Mouse (Mus musculus): ENCODE results near the gene Atp6v1d.
A peak's percentile ranks its signal among the peaks of the same experiment; 100 is the strongest.

The Atp6v1d gene

GRCm38 (mm10) chr12:78861496-78862253 lies at the start of gene Atp6v1d, which contains the start of gene Eif2s1:
TSS of gene Atp6v1d (minus strand) at chr12:78861638.
TSS of gene Eif2s1 (plus strand) at chr12:78861819.
- peak; percentile 90 to 96 for DNase-seq (ENCODE audit: low spot score in 2 of 2)

GRCm38 (mm10) chr12:78910684-78911461 lies 49.4 kb upstream of the Atp6v1d start:
- peak; percentile 68 to 77 for DNase-seq (ENCODE audit: low spot score in 2 of 2)

GRCm38 (mm10) chr12:78908081-78908605 lies 46.7 kb upstream of the Atp6v1d start:
- DNase-seq (ENCODE audit: low spot score in 2 of 2): no peak

- DNase-seq (ENCODE audit: low spot score in 2 of 2): peak; percentile 89 to 90
Observed at GRCm38 (mm10) chr12:78906707-78907162, 45.3 kb upstream of the Atp6v1d start, which contains the start of gene Plek2. TSS of gene Plek2 (minus strand) at chr12:78906964.

GRCm38 (mm10) chr12:78904499-78904898 lies 43.1 kb upstream of the Atp6v1d start:
- no peak for DNase-seq (ENCODE audit: low spot score in 2 of 2)

GRCm38 (mm10) chr12:78903313-78903712 lies 41.9 kb upstream of the Atp6v1d start:
- no peak for DNase-seq (ENCODE audit: low spot score in 2 of 2)

- peak in 1 of 2 experiments; percentile 56 for DNase-seq (ENCODE audit: low spot score in 2 of 2)
Observed at GRCm38 (mm10) chr12:78901467-78901866, 40.0 kb upstream of the Atp6v1d start.

GRCm38 (mm10) chr12:78897861-78898260 lies 36.4 kb upstream of the Atp6v1d start:
- DNase-seq (ENCODE audit: low spot score in 2 of 2): no peak

GRCm38 (mm10) chr12:78891149-78891548 lies 29.7 kb upstream of the Atp6v1d start:
- DNase-seq (ENCODE audit: low spot score in 2 of 2): peak in 1 of 2 experiments; percentile 8

GRCm38 (mm10) chr12:78890062-78890461 lies 28.6 kb upstream of the Atp6v1d start:
- peak in 1 of 2 experiments; percentile 1 for DNase-seq (ENCODE audit: low spot score in 2 of 2)

GRCm38 (mm10) chr12:78874581-78874980 lies 13.1 kb upstream of the Atp6v1d start:
- DNase-seq (ENCODE audit: low spot score in 2 of 2): no peak

GRCm38 (mm10) chr12:78868115-78868514 lies 6.7 kb upstream of the Atp6v1d start:
- DNase-seq (ENCODE audit: low spot score in 2 of 2): no peak

GRCm38 (mm10) chr12:78865434-78865833 lies 4.0 kb upstream of the Atp6v1d start:
- DNase-seq (ENCODE audit: low spot score in 2 of 2): peak; percentile 50 to 75

GRCm38 (mm10) chr12:78862254-78862730 lies 854 bp upstream of the Atp6v1d start:
- DNase-seq (ENCODE audit: low spot score in 2 of 2): no peak

GRCm38 (mm10) chr12:78860921-78861495 lies 430 bp downstream of the Atp6v1d start:
- DNase-seq (ENCODE audit: low spot score in 2 of 2): no peak

- DNase-seq (ENCODE audit: low spot score in 2 of 2): no peak
Observed at GRCm38 (mm10) chr12:78848246-78848645, 13.2 kb downstream of the Atp6v1d start.

- DNase-seq (ENCODE audit: low spot score in 2 of 2): no peak
Observed at GRCm38 (mm10) chr12:78842429-78842828, 19.0 kb downstream of the Atp6v1d start.

- no peak for DNase-seq (ENCODE audit: low spot score in 2 of 2)
Observed at GRCm38 (mm10) chr12:78839906-78840305, 21.5 kb downstream of the Atp6v1d start.

GRCm38 (mm10) chr12:78834496-78834895 lies 26.9 kb downstream of the Atp6v1d start:
- no peak for DNase-seq (ENCODE audit: low spot score in 2 of 2)

- DNase-seq (ENCODE audit: low spot score in 2 of 2): no peak
Observed at GRCm38 (mm10) chr12:78814437-78814836, 47.0 kb downstream of the Atp6v1d start.

GRCm38 (mm10) chr12:78801836-78802235 lies 59.6 kb downstream of the Atp6v1d start:
- DNase-seq (ENCODE audit: low spot score in 2 of 2): no peak

- DNase-seq (ENCODE audit: low spot score in 2 of 2): no peak
Observed at GRCm38 (mm10) chr12:78800036-78800435, 61.4 kb downstream of the Atp6v1d start.
